Mouse (Mus musculus) thymus, postnatal 14 days (tissue): ENCODE data around the gene Lrp4.
A peak's percentile ranks its signal among the peaks of the same experiment; 100 is the strongest.

Source experiments
- DNase-seq: peaks from one replicate; pipeline ENCODE4 v3.0.0; 2021

Lrp4 gene

DNA sequence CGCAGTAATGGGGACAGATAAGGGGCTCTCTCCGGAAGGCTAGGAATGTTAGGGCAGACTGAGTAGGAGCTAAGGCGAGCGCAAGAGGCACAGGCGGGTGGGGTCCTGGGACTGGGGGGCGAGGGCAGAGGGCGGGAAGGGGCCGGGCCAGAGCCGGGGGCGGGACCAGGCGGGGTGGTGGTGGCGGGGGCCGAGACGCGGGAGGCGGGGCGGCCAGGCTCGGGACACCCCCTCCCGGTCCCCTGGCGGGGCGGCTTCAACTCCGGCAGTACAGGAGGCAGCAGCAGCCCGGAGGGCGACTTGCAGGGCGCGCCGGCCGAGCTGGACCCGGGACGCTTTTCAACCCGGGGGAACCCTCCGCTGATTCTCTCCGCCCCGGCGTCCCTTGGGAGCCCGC lies at the start of gene Lrp4:
TSS of gene Lrp4 (plus strand) at position 253 of the 397 bp plus-strand sequence.
- peak; percentile 34 for DNase-seq

DNA sequence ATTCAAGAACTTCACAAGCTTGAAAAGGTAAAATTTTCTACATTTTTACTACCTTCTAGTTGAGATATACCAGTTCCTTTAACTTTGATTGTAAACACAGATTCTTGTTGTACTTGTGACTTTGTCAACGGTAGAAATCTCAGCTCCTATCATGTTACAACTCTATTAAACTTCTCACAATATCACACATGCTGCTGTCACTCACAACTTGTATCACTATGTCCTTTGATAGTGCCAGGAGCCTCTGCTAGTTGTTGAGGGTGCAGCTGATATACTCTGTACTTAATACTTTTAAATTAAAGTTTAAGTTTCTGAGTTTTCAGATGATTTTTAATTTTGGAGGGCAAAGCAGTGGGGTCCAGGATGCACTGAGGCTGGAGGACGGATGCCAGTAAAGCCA lies 49.3 kb upstream of the Lrp4 start:
- DNase-seq, result no peak

DNA sequence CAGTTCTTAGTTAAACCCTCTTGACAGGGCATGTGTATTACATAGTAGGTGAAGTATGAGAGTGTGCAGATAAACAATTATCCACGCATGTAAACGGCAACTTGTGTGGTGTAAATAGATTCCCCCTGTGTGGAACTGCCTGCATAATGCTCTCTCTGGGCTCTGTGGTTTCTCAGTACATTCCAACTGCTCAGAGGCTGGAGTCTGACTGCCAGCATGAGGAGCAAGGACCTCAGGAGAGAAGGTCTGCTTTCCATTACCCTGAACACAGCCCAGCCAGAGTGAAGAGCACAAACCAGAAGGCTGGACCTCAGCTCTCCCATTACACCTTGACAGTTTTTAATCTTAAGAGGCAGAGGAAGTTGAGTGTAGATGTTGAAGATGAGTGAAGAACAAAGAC lies 45.8 kb upstream of the Lrp4 start:
- DNase-seq, result no peak

DNA sequence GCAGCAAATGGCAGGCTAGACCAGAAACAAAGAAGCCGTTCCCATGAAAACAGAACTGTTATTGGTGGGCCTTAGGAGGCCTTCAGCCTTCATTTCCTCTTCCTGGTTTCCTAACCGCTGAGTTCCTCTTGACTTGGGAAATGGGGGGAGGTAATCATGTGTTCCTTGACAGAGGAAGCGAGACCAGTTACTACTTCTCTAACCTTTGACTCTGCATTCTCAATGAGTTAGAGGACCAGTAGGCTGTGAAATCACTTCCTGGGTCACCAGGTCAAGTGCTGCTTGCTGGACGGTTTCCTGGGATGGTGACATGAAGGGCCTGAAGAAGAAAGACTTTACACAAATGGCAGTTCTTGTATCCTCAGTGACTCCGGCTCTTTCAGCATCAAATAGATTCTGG lies 45.0 kb upstream of the Lrp4 start:
- DNase-seq, result no peak

DNA sequence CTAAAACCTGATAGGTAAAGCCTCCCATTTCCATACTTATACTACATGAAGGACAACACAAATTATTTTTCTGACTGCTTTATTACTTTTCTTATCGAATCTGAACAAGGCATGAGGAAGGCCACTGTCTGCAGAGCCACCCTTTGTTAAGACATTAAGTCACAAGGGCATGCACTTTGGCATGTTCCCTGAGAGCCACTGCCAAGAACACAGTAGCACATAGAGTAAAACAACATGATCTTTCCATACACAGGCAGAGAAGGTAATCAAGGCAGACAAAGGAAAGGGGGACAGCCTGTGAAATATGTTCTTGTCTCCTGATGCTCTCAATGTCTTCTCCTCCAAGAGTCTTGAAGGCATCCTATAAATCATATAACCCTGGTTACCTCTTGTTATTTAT lies 43.5 kb upstream of the Lrp4 start:
- no peak for DNase-seq

DNA sequence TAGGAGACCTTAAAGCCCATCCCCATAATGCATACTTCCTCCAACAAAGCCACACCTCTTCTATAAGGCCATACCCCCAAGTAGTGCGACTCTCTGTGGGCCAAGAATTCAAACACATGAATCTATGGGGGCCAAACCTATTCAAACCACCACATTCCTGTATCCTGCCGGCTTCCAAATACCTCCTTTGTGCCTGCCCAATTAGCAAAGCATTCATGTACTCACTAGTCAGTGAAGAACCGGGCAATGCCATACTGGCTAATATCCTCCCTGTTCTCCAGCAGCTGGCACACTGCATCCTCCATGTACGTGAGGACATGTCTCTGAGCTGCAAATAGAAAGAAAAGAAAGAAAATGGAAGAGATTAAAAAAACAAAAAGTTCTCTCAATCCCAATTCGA lies 35.7 kb upstream of the Lrp4 start:
- no peak for DNase-seq

DNA sequence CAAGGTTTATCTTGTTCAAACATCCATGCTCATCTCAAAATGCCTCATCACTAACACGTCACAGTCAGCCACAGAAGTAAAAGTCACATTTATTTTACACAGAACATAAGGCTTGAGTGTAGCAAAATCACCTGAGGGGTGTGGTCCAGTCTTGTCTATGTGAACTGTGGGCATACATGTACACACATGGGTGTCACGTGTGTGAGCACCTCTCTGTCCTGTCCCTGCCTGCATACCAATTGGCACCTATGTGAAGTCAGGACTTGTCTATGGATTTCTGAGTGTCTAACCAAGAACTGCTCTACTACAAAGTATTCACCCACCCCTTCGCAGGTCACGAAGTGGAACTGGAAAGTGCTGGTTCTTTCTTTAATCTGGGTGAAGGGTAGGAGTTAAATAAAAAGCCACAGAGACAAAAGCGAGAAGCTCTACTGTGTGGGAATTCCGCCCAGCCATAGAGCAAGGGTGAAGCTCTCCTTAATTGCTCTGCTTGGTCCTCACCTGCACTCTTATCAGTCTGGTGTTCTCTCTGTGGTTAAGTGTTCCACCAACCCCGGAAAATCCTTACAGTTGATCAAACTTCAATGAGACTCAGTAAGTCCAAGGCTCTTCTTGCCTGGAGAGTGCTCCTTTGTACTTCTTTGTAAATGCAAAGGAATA lies 33.1 kb upstream of the Lrp4 start:
- DNase-seq, result no peak

DNA sequence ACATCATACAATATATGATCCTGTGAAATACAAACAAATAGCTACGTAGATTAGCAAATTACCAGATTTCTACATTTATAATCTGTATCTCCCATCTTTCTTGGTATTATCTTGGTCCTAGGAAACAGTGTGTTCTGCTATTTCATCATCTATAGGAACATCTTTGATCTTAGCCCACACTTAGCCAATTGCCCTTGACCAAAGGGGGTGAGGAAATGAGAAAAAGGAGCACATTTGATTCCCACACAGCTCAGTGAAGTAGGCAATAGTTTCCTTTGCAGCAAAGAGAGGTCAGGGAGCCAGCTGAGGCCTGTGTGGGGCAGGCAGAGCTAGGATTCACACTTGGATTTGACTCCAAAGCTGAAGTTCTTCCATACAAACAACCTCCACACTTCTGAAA lies 31.0 kb upstream of the Lrp4 start:
- no peak for DNase-seq

DNA sequence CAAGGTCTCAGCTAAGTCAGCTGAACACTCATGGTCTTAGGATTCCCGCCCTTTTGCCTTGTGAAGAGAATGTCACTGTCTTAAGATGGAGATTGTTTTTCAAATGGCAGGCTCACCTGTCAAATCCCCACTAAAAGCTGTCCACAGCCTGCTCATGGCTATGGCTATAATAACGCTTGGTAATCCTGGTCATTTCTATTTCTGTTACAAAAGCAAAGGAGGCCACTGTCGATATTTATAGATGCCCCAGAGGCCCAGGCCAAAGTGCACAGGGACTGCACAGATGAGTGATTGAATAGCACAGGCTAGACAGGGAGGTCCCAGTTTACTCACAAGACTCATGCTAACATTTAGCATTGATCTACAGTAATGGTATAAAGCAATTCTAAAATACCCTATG lies 28.2 kb upstream of the Lrp4 start:
- DNase-seq, result no peak

DNA sequence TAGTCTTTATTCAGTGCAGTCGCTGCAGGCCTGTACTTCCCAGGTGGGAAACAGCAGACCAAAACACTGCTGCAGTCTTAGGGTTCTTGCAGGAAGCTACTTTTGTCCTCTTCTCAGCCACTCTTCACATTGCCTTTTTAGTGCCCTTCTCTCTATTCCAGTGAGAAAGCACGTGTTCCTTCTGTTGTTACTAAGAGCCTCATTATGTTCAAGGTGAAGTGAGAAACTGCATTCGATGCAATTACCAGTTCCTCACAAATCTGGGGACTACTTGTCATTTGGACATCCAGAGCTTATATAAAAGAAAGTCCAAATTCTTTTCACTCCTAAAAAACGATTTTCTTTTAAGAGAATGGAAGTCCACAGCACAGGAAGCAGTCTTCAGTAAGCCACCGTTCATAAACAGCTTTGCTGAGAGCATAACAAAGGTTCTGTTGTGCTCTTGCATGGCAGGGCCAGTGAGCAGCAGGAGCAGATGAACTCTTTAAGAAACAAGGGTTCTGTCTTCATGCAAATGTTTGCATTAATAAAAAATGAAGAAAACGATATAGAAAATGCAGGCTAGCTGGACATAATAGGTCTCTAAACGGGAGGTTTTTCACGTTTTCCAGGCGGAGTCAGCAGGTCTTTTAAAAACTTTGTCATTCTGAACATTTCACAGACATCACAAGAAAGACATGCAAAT lies 27.3 kb upstream of the Lrp4 start:
- no peak for DNase-seq

DNA sequence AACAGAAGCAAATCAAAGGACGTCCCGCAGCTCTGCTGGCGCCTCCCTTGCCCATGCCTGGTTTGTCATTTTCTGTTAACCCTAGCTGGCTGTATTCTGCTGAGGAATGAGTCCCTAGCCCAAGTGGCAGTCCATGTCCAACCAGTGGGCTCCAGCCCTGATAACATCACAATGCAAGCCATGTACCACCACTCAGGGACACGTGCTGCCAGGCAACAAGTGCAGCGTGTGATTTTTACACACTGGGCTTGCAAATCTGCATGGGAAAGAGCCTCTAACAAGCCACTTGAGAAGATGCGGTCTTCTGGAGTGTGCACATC lies 26.8 kb upstream of the Lrp4 start:
- DNase-seq, result no peak

DNA sequence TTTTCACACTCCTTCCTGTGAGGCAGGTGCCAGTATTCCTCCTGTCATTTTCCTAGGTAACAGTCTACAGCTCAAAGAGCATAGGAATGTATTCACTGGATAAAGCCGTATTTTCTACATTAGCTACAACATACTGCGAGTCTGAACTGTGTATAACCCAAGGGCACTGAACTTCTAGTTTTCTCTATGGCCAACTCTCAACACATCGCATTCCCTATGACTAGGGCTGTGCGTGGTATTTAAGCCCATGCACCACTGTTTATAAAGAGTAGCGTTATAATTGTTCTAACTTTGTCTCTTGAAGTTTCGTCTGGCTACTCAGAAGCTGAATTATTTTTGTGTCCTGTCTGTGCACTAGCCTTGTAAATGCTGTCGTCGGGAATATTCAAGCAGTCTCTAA lies 20.6 kb upstream of the Lrp4 start:
- DNase-seq, result no peak

DNA sequence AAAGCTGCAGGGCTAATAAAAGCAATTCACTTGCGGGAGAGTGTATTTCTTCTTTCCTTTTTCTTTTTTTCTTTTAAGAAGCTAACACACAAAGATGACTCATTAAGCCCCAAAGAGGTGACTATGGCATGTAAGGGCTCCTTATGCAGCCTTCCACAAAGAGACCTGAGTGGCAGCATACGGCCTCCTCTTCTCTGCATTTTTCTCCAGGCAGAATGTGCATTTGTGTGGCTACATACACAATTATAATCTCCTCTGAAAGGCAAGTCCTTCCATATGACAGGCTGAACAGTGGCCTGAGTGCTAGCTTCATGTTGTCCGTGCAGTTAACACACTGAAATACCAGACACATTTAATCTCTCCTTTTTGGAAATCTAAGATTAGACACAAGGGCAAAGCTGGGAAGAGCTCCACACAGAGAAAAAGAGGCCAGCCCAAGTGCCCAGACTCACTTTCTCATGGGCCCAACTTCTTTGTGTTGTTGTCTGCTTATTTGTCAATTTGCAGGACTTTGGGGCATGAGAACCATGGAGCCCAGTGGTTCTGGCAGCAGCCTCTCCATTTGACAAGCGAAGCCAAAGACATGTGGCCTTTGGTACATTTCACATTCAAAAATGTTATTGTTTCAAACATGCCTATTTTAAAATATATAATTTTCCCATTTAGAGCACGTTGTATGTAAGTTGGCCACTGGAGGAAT lies 20.0 kb upstream of the Lrp4 start:
- no peak for DNase-seq

DNA sequence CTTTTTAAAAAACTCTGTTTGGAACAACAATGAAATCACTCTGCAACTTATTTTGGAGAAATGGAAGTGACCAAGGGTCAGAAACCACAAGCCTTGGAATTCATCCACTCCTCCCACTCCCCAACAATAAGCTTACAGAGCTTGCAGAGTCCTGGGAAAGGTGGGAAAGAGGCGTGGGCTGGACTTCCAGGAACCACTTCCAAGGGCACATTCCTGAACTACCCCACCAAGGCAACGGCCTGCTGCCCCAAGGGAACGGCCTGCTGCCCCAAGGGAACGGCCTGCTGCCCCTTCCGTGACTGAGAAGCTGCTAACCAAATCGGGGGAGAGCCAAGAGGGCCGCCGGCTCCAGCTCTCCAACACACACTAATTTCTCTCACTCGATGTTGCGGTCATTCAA lies 18.0 kb upstream of the Lrp4 start:
- DNase-seq, result no peak

DNA sequence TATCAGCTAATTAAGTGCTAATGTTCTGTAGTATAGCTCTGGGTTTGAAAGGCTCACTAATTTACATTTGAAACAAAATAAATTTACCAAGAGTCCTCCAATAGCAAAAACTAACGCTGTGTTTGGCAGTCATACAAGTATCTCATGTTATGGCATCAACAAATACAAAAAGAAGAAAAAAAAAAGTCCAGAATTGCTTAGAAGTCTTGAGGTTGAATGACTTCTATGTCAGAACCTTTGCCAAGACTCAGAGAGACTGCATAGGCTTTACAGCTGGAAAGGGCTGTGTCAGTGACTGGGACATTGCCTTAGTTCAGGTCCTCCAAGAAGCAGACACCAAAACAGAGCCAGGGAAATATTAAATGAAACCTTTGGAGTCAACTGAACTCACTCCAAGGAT lies 17.4 kb upstream of the Lrp4 start:
- DNase-seq, result no peak

DNA sequence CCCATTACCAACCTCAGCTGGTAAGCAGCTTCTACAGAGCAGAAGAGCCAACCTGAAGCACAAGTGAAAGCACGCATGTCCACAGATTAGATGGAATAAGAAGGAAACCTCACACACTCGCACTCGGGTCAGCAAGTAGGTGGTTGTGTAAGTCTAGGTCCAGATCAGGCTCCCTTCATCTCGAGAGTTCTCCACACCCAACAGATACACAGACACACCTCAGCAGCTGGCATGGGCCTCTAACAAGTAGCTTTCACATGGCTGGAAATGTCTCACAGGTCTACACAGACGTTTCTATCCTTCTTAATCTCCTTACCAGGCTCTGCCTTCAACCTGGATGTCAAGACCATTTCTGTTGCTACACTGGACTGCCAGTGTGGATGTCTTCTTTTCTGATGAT lies 16.6 kb upstream of the Lrp4 start:
- DNase-seq, result no peak

DNA sequence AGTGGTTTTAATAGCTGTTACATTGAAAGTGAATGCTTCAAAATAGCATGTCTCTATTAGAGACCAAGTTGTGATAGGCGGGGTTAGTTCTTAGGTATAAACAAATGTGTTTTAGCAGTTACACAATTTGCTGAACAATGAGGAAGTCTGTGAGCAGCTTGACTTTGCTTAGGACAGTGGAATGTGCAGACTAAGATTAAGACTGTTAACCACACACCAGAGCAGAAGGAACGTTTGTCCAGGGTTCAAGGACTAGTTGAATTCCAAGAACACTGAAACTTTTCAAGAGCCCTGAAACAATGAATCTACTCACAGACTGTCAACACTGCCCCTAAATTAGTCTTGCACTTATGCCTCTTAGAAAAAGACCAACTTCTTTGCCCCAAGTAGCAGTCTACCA lies 15.6 kb upstream of the Lrp4 start:
- no peak for DNase-seq

DNA sequence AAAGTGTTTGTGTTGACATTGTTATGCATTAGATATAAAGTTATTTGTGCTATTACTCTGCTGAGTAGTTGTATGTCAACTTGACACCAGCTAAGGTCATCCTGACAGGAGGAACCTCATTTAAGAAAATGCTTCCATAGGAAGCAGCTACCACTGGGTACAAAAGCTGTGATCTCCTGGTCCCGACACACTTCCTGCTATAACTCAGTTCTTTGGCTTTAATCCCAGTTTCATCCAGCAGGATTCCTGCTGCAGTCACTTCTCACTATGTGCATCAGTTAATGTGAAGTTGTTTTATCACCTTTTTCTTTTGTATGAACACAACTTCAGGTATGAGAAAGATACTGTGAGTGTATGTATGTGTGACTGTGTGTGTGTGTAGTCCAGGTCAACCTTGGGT lies 15.1 kb upstream of the Lrp4 start:
- no peak for DNase-seq

DNA sequence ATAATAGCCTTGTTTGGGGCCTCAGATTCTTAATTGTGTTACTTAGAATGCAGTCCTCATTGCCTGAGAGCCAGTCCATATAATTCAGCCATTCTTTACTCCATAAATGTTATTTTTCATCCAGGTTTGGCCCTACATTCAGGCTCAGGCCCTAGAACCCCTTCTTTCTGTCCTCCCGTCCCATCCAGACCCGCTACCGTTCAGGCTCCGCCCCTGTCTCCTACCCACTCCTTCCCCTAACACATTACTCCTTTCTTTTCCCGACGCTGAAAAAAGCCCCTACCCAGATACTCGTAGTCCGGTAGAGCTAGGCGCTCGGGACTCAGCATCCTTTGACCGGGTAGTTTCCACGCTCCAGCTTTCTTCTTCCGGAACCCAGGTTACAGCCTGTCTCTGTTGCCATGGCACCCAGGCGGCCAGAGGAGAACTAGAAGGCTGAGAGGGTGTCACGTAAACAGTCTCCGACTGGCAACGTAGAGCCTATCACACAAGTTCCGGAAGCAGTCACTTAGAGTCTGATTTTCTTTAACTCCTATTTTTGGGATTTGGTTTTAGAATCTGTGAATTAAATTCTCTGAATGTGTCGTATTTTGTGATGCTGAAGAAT lies 12.9 kb upstream of the Lrp4 start, which contains the start of gene 1110051M20Rik:
TSS of gene 1110051M20Rik (minus strand) at position 419 of the 607 bp plus-strand sequence.
- DNase-seq, result peak; percentile 86

DNA sequence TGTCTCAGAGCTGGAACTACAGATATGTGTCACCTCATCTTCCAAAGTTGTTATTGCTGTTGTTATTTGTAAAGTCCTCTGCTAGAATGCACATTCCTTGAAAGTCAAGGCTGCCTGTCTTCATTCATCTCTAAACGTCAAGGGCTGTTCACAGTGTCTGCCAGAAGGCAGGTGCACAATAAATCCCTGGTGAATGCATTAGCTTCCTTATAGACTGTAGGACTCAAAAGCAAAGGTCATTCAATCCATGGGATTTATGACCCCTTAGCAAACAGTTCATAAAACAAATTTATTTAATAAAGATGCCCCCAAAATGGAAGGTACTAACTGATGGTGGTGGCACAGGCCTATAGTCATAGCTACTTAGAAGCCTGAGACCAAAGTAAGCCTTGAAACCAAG lies 7.6 kb upstream of the Lrp4 start:
- no peak for DNase-seq

DNA sequence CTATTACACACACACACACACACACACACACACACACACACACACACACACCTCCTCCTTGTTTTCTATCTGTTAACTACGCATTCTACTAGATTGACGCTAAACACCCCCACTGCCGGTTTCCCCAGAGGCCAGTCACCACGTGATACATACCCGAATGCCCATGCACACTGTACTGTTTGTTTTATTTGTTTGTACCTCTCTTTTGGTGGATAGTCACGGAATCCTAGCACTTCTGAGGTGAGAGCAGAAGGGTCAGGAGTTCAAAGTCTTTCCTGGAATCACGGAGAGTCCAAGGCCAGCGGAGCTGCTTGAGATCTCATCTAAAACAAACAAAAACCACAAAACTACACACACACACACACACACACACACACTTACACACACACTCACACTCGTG lies 7.0 kb upstream of the Lrp4 start:
- no peak for DNase-seq

DNA sequence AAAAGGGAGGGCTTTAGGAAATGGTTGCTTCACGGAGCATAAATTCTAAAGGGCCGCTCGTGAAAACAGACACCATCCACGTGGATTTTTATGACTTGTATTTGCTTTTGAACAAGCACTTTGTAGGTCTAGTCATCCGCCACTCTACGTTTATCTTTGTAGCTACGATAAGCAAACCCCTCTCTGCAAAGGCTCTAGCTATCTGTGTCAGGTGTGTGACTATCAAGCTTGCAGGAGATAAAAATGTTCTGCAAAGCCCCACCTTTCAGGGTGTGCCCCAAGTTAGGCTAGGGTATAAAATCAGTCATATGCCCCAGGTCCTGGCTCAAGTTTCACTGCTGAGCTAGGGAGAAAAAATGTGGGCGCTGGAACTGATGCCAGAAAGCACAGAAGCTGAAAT lies 4.7 kb upstream of the Lrp4 start:
- DNase-seq, result no peak

DNA sequence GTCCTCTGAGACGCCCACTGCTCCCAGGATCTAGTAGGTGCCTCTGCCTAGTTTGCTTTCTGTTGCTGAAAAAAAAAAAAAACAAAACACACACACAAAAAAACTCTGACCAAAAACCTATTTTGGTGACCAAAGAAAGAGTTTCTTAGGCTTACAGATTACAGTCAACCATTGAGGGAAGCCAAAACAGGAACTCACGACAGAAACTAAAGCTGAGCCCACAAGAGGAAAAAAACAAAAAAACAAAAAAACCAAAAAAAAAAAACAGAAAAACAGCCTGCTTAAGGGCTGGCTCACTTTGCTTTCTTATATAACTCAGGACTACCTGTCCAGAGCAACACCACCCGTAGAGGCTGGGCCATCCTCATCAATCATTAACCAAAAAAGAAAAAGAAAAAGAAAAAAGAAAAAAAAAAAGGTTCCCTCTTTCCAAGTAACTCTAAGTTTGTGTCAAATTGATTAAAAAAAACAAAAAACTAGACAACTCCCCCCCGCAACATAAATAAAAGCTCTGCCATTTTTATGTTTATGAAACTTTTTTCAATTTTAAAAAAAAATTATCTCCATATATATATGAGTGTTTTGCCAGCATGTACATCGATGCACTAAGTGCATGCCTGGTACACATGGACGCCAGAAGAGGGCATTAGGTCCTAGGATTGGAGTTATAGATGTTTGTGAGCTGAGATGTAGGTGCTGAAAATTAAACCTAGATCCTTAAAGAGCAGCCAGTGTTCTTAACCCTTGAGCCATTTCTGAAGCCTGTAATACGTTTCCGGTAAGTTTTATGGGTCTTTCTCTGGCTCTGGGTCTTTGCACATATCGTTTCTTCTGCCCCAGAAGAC lies 3.9 kb upstream of the Lrp4 start:
- no peak for DNase-seq
